Mouse (Mus musculus): ENCODE measurements around the gene D430042O09Rik. TPM values are rescaled to one million over a fixed set of nuclear protein-coding genes. Genes with fewer than 3 reads are reported as not detected.

Gene D430042O09Rik
- 22.1 and 28.0 TPM in 2 replicates for polyA plus RNA-seq (2012; rRNA removed)

DNA sequence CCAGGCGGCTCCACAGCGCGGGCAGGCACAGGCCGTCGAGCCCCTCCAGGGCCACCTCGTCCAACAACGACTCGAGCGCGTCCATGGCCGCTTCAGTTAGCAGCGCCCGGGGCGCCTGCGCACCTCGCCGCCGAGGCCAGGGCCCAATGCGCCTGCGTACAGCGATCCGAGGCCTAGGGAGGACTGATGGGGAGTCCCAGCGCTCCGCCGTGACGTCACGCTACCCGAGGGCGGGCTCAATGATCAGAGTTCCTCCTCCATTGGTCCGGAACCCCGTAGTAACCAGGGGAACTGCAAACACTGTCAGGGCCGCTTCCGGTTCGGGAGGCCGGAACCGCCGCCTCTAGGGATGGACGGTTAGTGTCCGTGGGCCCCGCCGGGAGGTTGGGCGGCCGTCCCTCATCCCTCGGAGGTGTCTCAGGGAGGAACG, at the start of gene D430042O09Rik, which contains the start of gene Gtf3c1:
D430042O09Rik (plus strand) TSS at position 296 of the 430 bp plus-strand sequence.
Gtf3c1 (minus strand) TSS at position 188 of the 430 bp plus-strand sequence.

Other genes with a start within 250 kb of the D430042O09Rik start
- 65.4 and 70.8 TPM in 2 replicates for gene Nsmce1, start 216.3 kb upstream of the D430042O09Rik start, polyA plus RNA-seq (2012; rRNA removed)
- 63.2 and 72.3 TPM in 2 replicates for gene Il4ra, start 155.8 kb upstream of the D430042O09Rik start, polyA plus RNA-seq (2012; rRNA removed)
- gene Il21r, start 104.5 kb upstream of the D430042O09Rik start, polyA plus RNA-seq (2012; rRNA removed): 4.6 and 5.5 TPM in 2 replicates
- 79.7 and 94.7 TPM in 2 replicates for gene Gtf3c1, start 108 bp upstream of the D430042O09Rik start, polyA plus RNA-seq (2012; rRNA removed)

Data from ovary, adult 2 months (tissue).